Mouse (Mus musculus): ENCODE data around the gene Sh2d6. TPM values are rescaled to one million over a fixed set of nuclear protein-coding genes. Genes with fewer than 3 reads are reported as not detected.

Sh2d6 gene
- polyA plus RNA-seq, 2 experiments: not detected

DNA sequence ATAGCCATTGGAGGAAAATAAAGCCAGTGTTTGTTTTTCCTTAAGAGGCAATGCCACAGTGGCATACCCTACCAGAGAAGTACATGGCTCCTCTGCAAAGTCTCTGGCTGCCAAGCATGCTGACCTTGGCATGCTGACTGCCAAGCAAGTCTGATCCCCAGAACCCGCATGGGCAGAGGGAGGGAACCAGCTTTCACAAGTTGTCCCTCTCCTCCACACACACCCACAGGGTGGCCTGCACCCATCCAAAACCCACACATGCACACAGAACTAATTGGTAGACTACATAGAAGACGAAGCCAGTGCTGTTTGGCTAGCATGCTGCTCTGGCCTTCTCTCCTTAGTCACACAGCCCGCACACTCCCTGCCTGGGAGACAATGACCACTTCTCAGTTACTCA is 43.9 kb downstream of the Sh2d6 start:
- no peak overlapping the region for H3K9ac ChIP-seq (replicated peaks)
- H3K4me2 ChIP-seq (ENCODE audit: low read depth): no peak overlapping the region
- 68% methylated on average over 3 of the region's 3 CpGs for WGBS (ENCODE audit: insufficient replicate concordance)
- DNase-seq (ENCODE audit: low read depth in 3 of 3, low spot score in 3 of 3) (no peak), ATAC-seq (ENCODE audit: insufficient read depth) (no peak)
- H3K4me1 ChIP-seq (replicated peaks; ENCODE audit: control insufficient read depth in 2 of 2, insufficient read depth in 2 of 2, low read length in 1 of 2): peaks cover 0 to 5% of the 10 kb centered on the region in 2 experiments; a peak in 2 of 4 replicates
- H3K27me3 ChIP-seq (ENCODE audit: control insufficient read depth, insufficient read depth, low read length): no peaks in the 10 kb centered on the region
- no peak overlapping the region for H3K4me3 ChIP-seq (ENCODE audit: insufficient read depth in 1 of 2, low read depth in 2 of 2, low read length in 2 of 2)
- H3K9me3 ChIP-seq (ENCODE audit: control insufficient read depth, low read length): no peaks in the 10 kb centered on the region
- no peak for TF ChIP-seq CTCF (IDR thresholded peaks at IDR 0.05; ENCODE audit: low read depth)
- TF ChIP-seq EP300 (IDR thresholded peaks at IDR 0.05; ENCODE audit: low read depth): no peak
- H3K27ac ChIP-seq: no peak overlapping the region
- H3K36me3 ChIP-seq (replicated peaks; ENCODE audit: control insufficient read depth, insufficient read depth, low read depth): no peaks in the 10 kb centered on the region

DNA sequence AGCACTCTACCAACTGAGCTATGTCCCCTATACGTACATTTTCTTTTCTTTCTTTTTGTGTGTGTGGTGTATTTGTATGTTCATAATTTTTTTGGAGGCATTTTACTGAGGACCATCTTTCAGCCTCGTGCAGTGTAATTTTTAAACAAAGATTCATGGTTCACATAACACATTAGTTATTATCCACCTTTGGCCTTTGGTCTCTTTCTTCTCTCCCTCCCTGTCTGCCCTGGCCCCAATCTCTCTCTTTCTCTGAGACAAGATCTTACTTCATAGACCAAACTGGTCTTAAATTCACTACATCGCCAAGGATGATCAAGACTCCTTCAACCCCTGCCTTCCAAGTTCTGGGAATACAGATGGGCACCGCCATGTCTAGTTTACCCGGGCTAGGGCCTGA is 44.7 kb downstream of the Sh2d6 start:
- TF ChIP-seq CTCF (IDR thresholded peaks at IDR 0.05; ENCODE audit: low read depth): no peak
- TF ChIP-seq EP300 (IDR thresholded peaks at IDR 0.05; ENCODE audit: low read depth): no peak
- no peak for ATAC-seq (ENCODE audit: insufficient read depth)
- Histone ChIP-seq H3K4me3 (ENCODE audit: insufficient read depth in 1 of 2, low read depth in 2 of 2, low read length in 2 of 2) (no peak overlapping the region), H3K27ac (no peak overlapping the region), H3K4me2 (ENCODE audit: low read depth) (no peak overlapping the region), H3K9ac (replicated peaks) (no peak overlapping the region), H3K27me3 (ENCODE audit: control insufficient read depth, insufficient read depth, low read length) (no peaks in the 10 kb centered on the region), H3K9me3 (ENCODE audit: control insufficient read depth, low read length) (no peaks in the 10 kb centered on the region), H3K4me1 (replicated peaks; ENCODE audit: control insufficient read depth in 2 of 2, insufficient read depth in 2 of 2, low read length in 1 of 2) (peaks cover 0 to 5% of the 10 kb centered on the region in 2 experiments; a peak in 2 of 4 replicates), H3K36me3 (replicated peaks; ENCODE audit: control insufficient read depth, insufficient read depth, low read depth) (no peaks in the 10 kb centered on the region)
- DNase-seq (ENCODE audit: low read depth in 3 of 3, low spot score in 3 of 3): no peak
- 67% methylated on average over 5 of the region's 5 CpGs for WGBS (ENCODE audit: insufficient replicate concordance)

DNA sequence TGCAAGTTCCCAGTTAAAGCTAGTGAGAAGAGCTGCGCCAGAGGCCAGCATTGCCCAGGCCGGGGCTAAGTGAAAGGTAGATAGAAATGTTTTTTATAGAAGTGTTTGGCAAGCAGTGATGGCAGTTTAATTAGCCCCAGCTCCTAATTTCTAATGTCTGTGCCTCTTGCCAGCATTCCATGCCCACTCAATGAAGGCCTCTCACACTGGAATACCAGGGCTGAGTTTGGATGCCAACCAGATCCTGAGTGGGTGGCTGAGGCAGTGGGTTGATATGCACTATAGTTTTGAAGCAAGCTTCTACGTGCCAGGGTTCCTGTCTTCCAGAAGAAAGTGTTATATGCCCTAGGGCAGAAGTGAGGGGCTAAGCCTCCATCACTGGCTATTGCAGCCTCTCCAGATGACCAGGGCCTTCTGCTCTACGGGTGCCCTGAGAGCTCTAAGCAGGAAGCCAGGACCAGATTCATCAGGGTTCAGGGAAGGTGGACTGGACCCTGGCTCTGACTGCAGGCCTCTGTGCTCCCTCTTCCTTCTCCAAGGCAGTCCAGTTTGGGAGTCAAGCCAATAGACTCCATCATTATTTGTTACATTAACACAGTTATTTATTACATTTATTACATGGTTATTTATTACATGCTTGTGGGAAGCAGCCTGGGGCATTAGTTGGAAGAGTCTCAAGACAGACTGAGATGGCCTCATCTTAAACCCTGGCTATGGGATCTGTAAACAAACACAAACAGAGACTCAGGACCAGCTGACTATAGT is 46.1 kb downstream of the Sh2d6 start:
- Histone ChIP-seq H3K4me2 (ENCODE audit: low read depth) (no peak overlapping the region), H3K9me3 (ENCODE audit: control insufficient read depth, low read length) (no peaks in the 10 kb centered on the region), H3K27me3 (ENCODE audit: control insufficient read depth, insufficient read depth, low read length) (no peaks in the 10 kb centered on the region), H3K27ac (no peak overlapping the region), H3K4me1 (replicated peaks; ENCODE audit: control insufficient read depth in 2 of 2, insufficient read depth in 2 of 2, low read length in 1 of 2) (peaks cover 0 to 5% of the 10 kb centered on the region in 2 experiments; a peak in 2 of 4 replicates), H3K36me3 (replicated peaks; ENCODE audit: control insufficient read depth, insufficient read depth, low read depth) (no peaks in the 10 kb centered on the region), H3K9ac (replicated peaks) (no peak overlapping the region), H3K4me3 (ENCODE audit: insufficient read depth in 1 of 2, low read depth in 2 of 2, low read length in 2 of 2) (no peak overlapping the region)
- 71% methylated on average over 4 of the region's 4 CpGs for WGBS (ENCODE audit: insufficient replicate concordance)
- no peak for DNase-seq (ENCODE audit: low read depth in 3 of 3, low spot score in 3 of 3)
- no peak for TF ChIP-seq EP300 (IDR thresholded peaks at IDR 0.05; ENCODE audit: low read depth)
- TF ChIP-seq CTCF (IDR thresholded peaks at IDR 0.05; ENCODE audit: low read depth): no peak
- ATAC-seq (ENCODE audit: insufficient read depth): no peak

DNA sequence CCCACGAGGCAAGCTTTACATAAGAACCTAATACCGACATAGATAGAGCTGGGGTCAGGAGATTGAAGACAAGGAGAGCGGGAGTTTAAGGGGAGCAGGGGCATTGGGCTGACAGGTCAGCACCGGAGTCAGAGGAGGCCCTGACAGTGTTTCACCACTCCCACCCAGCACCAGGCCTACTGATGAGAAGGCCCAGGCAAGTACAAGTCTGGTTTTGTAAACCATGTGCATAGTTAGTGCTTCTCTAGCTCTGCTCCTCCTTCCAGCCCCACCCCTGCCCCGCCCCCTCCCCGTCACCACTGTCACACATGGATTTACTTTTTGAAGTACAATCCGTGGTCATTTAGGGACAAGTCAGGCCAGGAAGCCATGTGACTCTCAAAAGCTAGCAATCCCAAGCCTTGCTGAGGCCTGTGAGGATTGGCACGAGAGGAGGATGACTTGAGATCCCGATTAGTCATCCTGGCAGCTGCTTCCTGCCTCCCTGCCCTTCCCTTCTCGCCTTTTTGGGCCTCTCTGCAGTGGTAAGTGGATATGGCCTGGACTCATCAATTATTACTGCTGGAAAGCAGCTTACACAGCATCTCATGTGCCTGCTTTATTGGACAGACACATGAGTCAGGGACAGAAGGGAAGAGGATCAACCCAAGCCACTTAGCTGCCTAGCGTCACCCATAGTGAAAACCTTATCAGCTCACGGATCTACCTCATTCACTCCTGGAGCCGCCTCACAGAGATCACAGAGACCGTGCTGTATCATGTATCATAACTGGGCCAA is 48.1 kb downstream of the Sh2d6 start:
- H3K27ac ChIP-seq: no peak overlapping the region
- TF ChIP-seq CTCF (IDR thresholded peaks at IDR 0.05; ENCODE audit: low read depth): no peak
- no peak for TF ChIP-seq EP300 (IDR thresholded peaks at IDR 0.05; ENCODE audit: low read depth)
- no peak for DNase-seq (ENCODE audit: low read depth in 3 of 3, low spot score in 3 of 3)
- no peak for ATAC-seq (ENCODE audit: insufficient read depth)
- no peak overlapping the region for H3K9ac ChIP-seq (replicated peaks)
- H3K4me1 ChIP-seq (replicated peaks; ENCODE audit: control insufficient read depth in 2 of 2, insufficient read depth in 2 of 2, low read length in 1 of 2): no peaks in the 10 kb centered on the region; a peak in 1 of 4 replicates
- H3K36me3 ChIP-seq (replicated peaks; ENCODE audit: control insufficient read depth, insufficient read depth, low read depth): no peaks in the 10 kb centered on the region
- H3K27me3 ChIP-seq (ENCODE audit: control insufficient read depth, insufficient read depth, low read length): no peaks in the 10 kb centered on the region
- H3K9me3 ChIP-seq (ENCODE audit: control insufficient read depth, low read length): no peaks in the 10 kb centered on the region
- H3K4me2 ChIP-seq (ENCODE audit: low read depth): no peak overlapping the region
- WGBS (ENCODE audit: insufficient replicate concordance): 41% methylated on average over 14 of the region's 14 CpGs
- no peak overlapping the region for H3K4me3 ChIP-seq (ENCODE audit: insufficient read depth in 1 of 2, low read depth in 2 of 2, low read length in 2 of 2)

DNA sequence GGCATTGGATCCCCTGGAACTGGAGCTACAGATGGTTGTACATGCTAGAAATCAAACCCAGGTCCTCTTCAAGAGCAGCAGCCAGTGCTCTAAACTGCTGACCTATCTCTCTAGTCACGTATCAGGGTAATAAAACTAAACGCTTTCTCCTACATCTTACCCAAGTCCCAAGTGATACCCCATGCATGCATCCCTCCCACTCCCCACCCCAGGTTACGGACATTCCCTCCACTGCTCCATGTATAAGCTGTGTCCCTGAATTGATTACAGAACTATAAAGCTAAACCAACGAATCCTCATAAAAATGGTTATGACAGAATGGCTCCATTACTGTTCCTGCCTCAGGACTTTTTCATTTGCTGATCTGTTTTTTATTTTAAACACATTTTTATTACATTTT is 55.3 kb downstream of the Sh2d6 start:
- WGBS (ENCODE audit: insufficient replicate concordance): 72% methylated on average over 4 of the region's 4 CpGs
- TF ChIP-seq CTCF (IDR thresholded peaks at IDR 0.05; ENCODE audit: low read depth) (no peak), EP300 (IDR thresholded peaks at IDR 0.05; ENCODE audit: low read depth) (no peak)
- no peaks in the 10 kb centered on the region for H3K27me3 ChIP-seq (ENCODE audit: control insufficient read depth, insufficient read depth, low read length)

More for the DNA sequence above, 55.3 kb downstream of the Sh2d6 start:
- peaks cover 0 to 4% of the 10 kb centered on the region in 2 experiments; a peak in 1 of 4 replicates for H3K4me1 ChIP-seq (replicated peaks; ENCODE audit: control insufficient read depth in 2 of 2, insufficient read depth in 2 of 2, low read length in 1 of 2)
- H3K4me3 ChIP-seq (ENCODE audit: insufficient read depth in 1 of 2, low read depth in 2 of 2, low read length in 2 of 2): no peak overlapping the region
- ATAC-seq (ENCODE audit: insufficient read depth) (no peak), DNase-seq (ENCODE audit: low read depth in 3 of 3, low spot score in 3 of 3) (no peak)
- H3K27ac ChIP-seq: no peak overlapping the region
- no peaks in the 10 kb centered on the region for H3K9me3 ChIP-seq (ENCODE audit: control insufficient read depth, low read length)
- H3K9ac ChIP-seq (replicated peaks): no peak overlapping the region
- no peaks in the 10 kb centered on the region for H3K36me3 ChIP-seq (replicated peaks; ENCODE audit: control insufficient read depth, insufficient read depth, low read depth)
- H3K4me2 ChIP-seq (ENCODE audit: low read depth): no peak overlapping the region

All from liver, embryonic 14.5 days (tissue).